Mouse (Mus musculus) midbrain, embryonic 10.5 days (tissue): ENCODE results near the gene Nat8f5. TPM values are rescaled to one million over a fixed set of nuclear protein-coding genes. Genes with fewer than 3 reads are reported as not detected.
A peak's percentile ranks its signal among the peaks of the same experiment; 100 is the strongest.
"Not testable (repeated sequence)": the region's sequence is repeated elsewhere in the genome, so short reads cannot be mapped to it uniquely, and the experiment has no call there.

Source experiments
- DNase-seq: peaks from one replicate; pipeline ENCODE4 v3.0.0-alpha.2; 2017; ENCODE audit warnings: low spot score
- H3K27ac ChIP-seq: fragments of 300-500 bp; sonication (generic); replicated peaks from 2 replicates; pipeline ENCODE4 v1.5.1; 2016; ENCODE audit warnings: mild to moderate bottlenecking
- H3K27me3 ChIP-seq: fragments of 300-500 bp; sonication (generic); 2 replicates; pipeline ENCODE4 v1.6.1; 2016; ENCODE audit warnings: low read depth, mild to moderate bottlenecking; ENCODE audit not compliant: poor library complexity, severe bottlenecking
- H3K36me3 ChIP-seq: fragments of 300-500 bp; sonication (generic); 2 replicates; pipeline ENCODE4 v1.6.1; 2016; ENCODE audit warnings: mild to moderate bottlenecking, moderate library complexity
- H3K4me1 ChIP-seq: fragments of 300-500 bp; sonication (generic); 2 replicates; pipeline ENCODE4 v1.6.1; 2016
- H3K4me3 ChIP-seq: fragments of 300-500 bp; sonication (generic); 2 replicates; pipeline ENCODE4 v1.5.1; 2016; ENCODE audit warnings: mild to moderate bottlenecking, moderate library complexity
- H3K9me3 ChIP-seq: fragments of 300-500 bp; sonication (generic); replicated peaks from 2 replicates; pipeline ENCODE4 v1.6.1; 2016; ENCODE audit warnings: mild to moderate bottlenecking
- WGBS: fragments of 180-500 bp; shearing (Covaris S2); methylation state at CpG from one replicate; pipeline ENCODE4 v1.1.7; 2016; 5-methylcytosine and 5-hydroxymethylcytosine counted together
- polyA plus RNA-seq: library from polyadenylated mRNA; unstranded; fragments of >200 nt; fragmentation: Nextera tagmentation; extraction: Ambion mirVana; gene quantifications from 2 replicates; pipeline ENCODE4 v1.2.1, GENCODE M21; 2016

Nat8f5 gene
- polyA plus RNA-seq, 1 experiment from 2014 or later: not detected

GRCm38 (mm10) chr6:85851062-85851773 lies 30.4 kb upstream of the Nat8f5 start:
- 89% methylated on average over 7 of the region's 7 CpGs for WGBS
- H3K27me3 ChIP-seq: no peaks in the 10 kb centered on the region
- DNase-seq: no peak

GRCm38 (mm10) chr6:85849240-85849639 lies 28.5 kb upstream of the Nat8f5 start:
- no peak for DNase-seq
- no peaks in the 10 kb centered on the region for H3K36me3 ChIP-seq
- H3K27me3 ChIP-seq: no peaks in the 10 kb centered on the region
- no peaks in the 10 kb centered on the region for H3K9me3 ChIP-seq
- H3K27ac ChIP-seq: no peak overlapping the region
- H3K4me3 ChIP-seq: no peak overlapping the region
- WGBS: 25% methylated on average over 2 of the region's 2 CpGs
- H3K4me1 ChIP-seq: peaks cover 7% of the 10 kb centered on the region

More at GRCm38 (mm10) chr6:85851062-85851773, 30.4 kb upstream of the Nat8f5 start:
- no peak overlapping the region for H3K4me3 ChIP-seq
- no peaks in the 10 kb centered on the region for H3K9me3 ChIP-seq
- H3K27ac ChIP-seq: no peak overlapping the region
- peaks cover 7% of the 10 kb centered on the region for H3K4me1 ChIP-seq
- no peaks in the 10 kb centered on the region for H3K36me3 ChIP-seq

- Histone ChIP-seq H3K4me3 (no peak overlapping the region), H3K27ac (no peak overlapping the region), H3K9me3 (no peaks in the 10 kb centered on the region), H3K4me1 (peaks cover 7% of the 10 kb centered on the region), H3K27me3 (no peaks in the 10 kb centered on the region), H3K36me3 (no peaks in the 10 kb centered on the region)
- WGBS: 88% methylated on average over 4 of the region's 4 CpGs
- no peak for DNase-seq
Measured at GRCm38 (mm10) chr6:85848140-85848539, 27.4 kb upstream of the Nat8f5 start.

- H3K9me3 ChIP-seq: no peaks in the 10 kb centered on the region
Measured at GRCm38 (mm10) chr6:85846921-85847320, 26.1 kb upstream of the Nat8f5 start.

GRCm38 (mm10) chr6:85843677-85844458 lies 23.1 kb upstream of the Nat8f5 start:
- not testable (repeated sequence) for H3K9me3 ChIP-seq, H3K27ac ChIP-seq, H3K36me3 ChIP-seq, H3K4me1 ChIP-seq, H3K27me3 ChIP-seq, H3K4me3 ChIP-seq, DNase-seq
- 79% methylated on average over 25 of the region's 25 CpGs for WGBS

More at GRCm38 (mm10) chr6:85846921-85847320, 26.1 kb upstream of the Nat8f5 start:
- no peaks in the 10 kb centered on the region for H3K27me3 ChIP-seq
- peaks cover 7% of the 10 kb centered on the region for H3K4me1 ChIP-seq
- H3K27ac ChIP-seq: no peak overlapping the region
- no peak for DNase-seq
- WGBS: 61% methylated on average over 1 of the region's 1 CpGs
- no peaks in the 10 kb centered on the region for H3K36me3 ChIP-seq
- no peak overlapping the region for H3K4me3 ChIP-seq

GRCm38 (mm10) chr6:85839982-85840381 lies 19.2 kb upstream of the Nat8f5 start:
- peaks cover 18% of the 10 kb centered on the region for H3K4me1 ChIP-seq
- no peak overlapping the region for H3K4me3 ChIP-seq
- no peaks in the 10 kb centered on the region for H3K27me3 ChIP-seq
- WGBS: 61% methylated on average over 4 of the region's 4 CpGs
- no peak for DNase-seq
- H3K9me3 ChIP-seq: no peaks in the 10 kb centered on the region
- H3K27ac ChIP-seq: no peak overlapping the region
- no peaks in the 10 kb centered on the region for H3K36me3 ChIP-seq

GRCm38 (mm10) chr6:85838674-85839073 lies 17.9 kb upstream of the Nat8f5 start:
- Histone ChIP-seq H3K4me3 (no peak overlapping the region), H3K4me1 (peaks cover 18% of the 10 kb centered on the region), H3K27me3 (no peaks in the 10 kb centered on the region), H3K9me3 (no peaks in the 10 kb centered on the region), H3K36me3 (no peaks in the 10 kb centered on the region), H3K27ac (no peak overlapping the region)
- WGBS: 63% methylated on average over 8 of the region's 8 CpGs
- DNase-seq: no peak

- H3K27me3 ChIP-seq, H3K27ac ChIP-seq, H3K9me3 ChIP-seq, H3K36me3 ChIP-seq: not testable (repeated sequence)
- Histone ChIP-seq H3K4me3 (peak overlapping the region; percentile 21; the same call in 1 of the 2 replicates), H3K4me1 (peaks cover 18% of the 10 kb centered on the region)
- WGBS: 10% methylated on average over 7 of the region's 12 CpGs
- peak; percentile 59 for DNase-seq
Measured at GRCm38 (mm10) chr6:85837307-85837706, 16.5 kb upstream of the Nat8f5 start.

GRCm38 (mm10) chr6:85836827-85837226 lies 16.1 kb upstream of the Nat8f5 start:
- WGBS: 13% methylated on average over 9 of the region's 9 CpGs
- H3K4me1 ChIP-seq: peaks cover 18% of the 10 kb centered on the region
- H3K27ac ChIP-seq, H3K36me3 ChIP-seq, H3K9me3 ChIP-seq, H3K4me3 ChIP-seq, H3K27me3 ChIP-seq: not testable (repeated sequence)
- DNase-seq: peak; percentile 27

- not testable (repeated sequence) for H3K27ac ChIP-seq, DNase-seq, H3K36me3 ChIP-seq, H3K9me3 ChIP-seq, H3K27me3 ChIP-seq, H3K4me3 ChIP-seq
- WGBS: 81% methylated on average over 5 of the region's 5 CpGs
- H3K4me1 ChIP-seq: peaks cover 18% of the 10 kb centered on the region
Measured at GRCm38 (mm10) chr6:85836098-85836497, 15.3 kb upstream of the Nat8f5 start.

GRCm38 (mm10) chr6:85835104-85835503 lies 14.3 kb upstream of the Nat8f5 start:
- peaks cover 18% of the 10 kb centered on the region for H3K4me1 ChIP-seq
- H3K4me3 ChIP-seq, H3K36me3 ChIP-seq, H3K9me3 ChIP-seq, H3K27me3 ChIP-seq, H3K27ac ChIP-seq, DNase-seq: not testable (repeated sequence)
- WGBS: 77% methylated on average over 1 of the region's 2 CpGs

GRCm38 (mm10) chr6:85834504-85835100 lies 13.8 kb upstream of the Nat8f5 start:
- H3K36me3 ChIP-seq, DNase-seq, H3K27ac ChIP-seq, H3K9me3 ChIP-seq, H3K4me3 ChIP-seq, H3K27me3 ChIP-seq: not testable (repeated sequence)
- peaks cover 15% of the 10 kb centered on the region for H3K4me1 ChIP-seq

GRCm38 (mm10) chr6:85831796-85832321 lies 11.1 kb upstream of the Nat8f5 start, which contains the start of gene Nat8:
TSS of gene Nat8 (minus strand) at chr6:85832082.
- H3K4me3 ChIP-seq: no peak within 1 kb of the TSS
- H3K36me3 ChIP-seq: no peaks in the 10 kb centered on the region
- H3K27me3 ChIP-seq: no peaks in the 10 kb centered on the region
- H3K27ac ChIP-seq: no peak within 1 kb of the TSS
- DNase-seq: no peak
- H3K9me3 ChIP-seq: no peaks in the 10 kb centered on the region
- H3K4me1 ChIP-seq: no peaks in the 10 kb centered on the region
- 83% methylated on average over 7 of the region's 7 CpGs for WGBS
